Mouse (Mus musculus) hindbrain, embryonic 13.5 days (tissue): ENCODE measurements around the gene Phlpp1. TPM values are rescaled to one million over a fixed set of nuclear protein-coding genes. Genes with fewer than 3 reads are reported as not detected.

ENCODE experiments used
- ATAC-seq: fragments of 200-750 bp; cut with Nextera tagmentation; 2 replicates; pipeline ENCODE4 v1.8.0; 2017; ENCODE audit warnings: moderate TSS enrichment; ENCODE audit not compliant: low FRiP score
- H3K27ac ChIP-seq: fragments of 300-500 bp; sonication (generic); 2 replicates; pipeline ENCODE4 v1.5.1; 2015; ENCODE audit warnings: inconsistent platforms, mild to moderate bottlenecking, moderate library complexity
- H3K27me3 ChIP-seq: fragments of 300-500 bp; sonication (generic); 2 replicates; pipeline ENCODE4 v1.6.1; 2015; ENCODE audit warnings: mild to moderate bottlenecking, inconsistent platforms
- H3K36me3 ChIP-seq: fragments of 300-500 bp; sonication (generic); 2 replicates; pipeline ENCODE4 v1.6.1; 2015; ENCODE audit warnings: mild to moderate bottlenecking, inconsistent platforms
- H3K4me1 ChIP-seq: fragments of 300-500 bp; sonication (generic); replicated peaks from 2 replicates; pipeline ENCODE4 v1.6.1; 2015; ENCODE audit warnings: inconsistent platforms
- H3K4me2 ChIP-seq: fragments of 300-500 bp; sonication (generic); 2 replicates; pipeline ENCODE4 v1.6.1; 2015; ENCODE audit warnings: inconsistent platforms, mild to moderate bottlenecking, moderate library complexity
- H3K4me3 ChIP-seq: fragments of 300-500 bp; sonication (generic); 2 replicates; pipeline ENCODE4 v1.5.1; 2015; ENCODE audit warnings: mild to moderate bottlenecking, inconsistent platforms
- H3K9ac ChIP-seq: fragments of 300-500 bp; sonication (generic); 2 replicates; pipeline ENCODE4 v1.6.1; 2015; ENCODE audit warnings: mild to moderate bottlenecking, inconsistent platforms
- H3K9me3 ChIP-seq: fragments of 300-500 bp; sonication (generic); 2 replicates; pipeline ENCODE4 v1.6.1; 2016; ENCODE audit warnings: inconsistent platforms
- WGBS: fragments of 180-500 bp; shearing (Covaris S2); methylation state at CpG from one replicate; pipeline ENCODE4 v1.1.7; 2015; 5-methylcytosine and 5-hydroxymethylcytosine counted together
- polyA plus RNA-seq: library from polyadenylated mRNA; unstranded; fragments of >200 nt; fragmentation: Nextera tagmentation; extraction: Ambion mirVana; gene quantifications from 2 replicates; pipeline ENCODE4 v1.2.1, GENCODE M21; 2015

The Phlpp1 gene
- polyA plus RNA-seq, 1 experiment from 2014 or later: 6.8 TPM

DNA sequence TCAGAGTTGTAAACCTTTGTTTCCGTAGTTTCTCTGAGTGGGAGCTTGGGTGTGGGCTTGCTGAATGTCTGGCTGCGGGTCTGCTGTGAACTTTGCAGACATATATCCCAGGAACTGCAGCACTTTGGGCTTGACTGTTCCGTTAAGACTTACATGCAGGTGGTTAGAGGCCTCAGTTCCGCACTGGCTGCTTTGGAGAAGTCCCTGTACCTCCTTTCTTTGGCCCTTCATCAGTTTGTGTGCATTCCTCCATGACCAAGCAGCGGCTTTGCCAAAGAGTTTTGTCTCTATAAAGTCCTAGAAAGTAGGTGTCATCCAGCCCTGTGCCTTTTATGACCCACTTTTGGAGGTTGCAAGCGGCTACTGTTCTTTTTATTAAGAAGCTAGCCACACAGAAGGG, 102.2 kb downstream of the Phlpp1 start:
- no peaks in the 10 kb centered on the region for H3K27me3 ChIP-seq
- no peak overlapping the region for H3K27ac ChIP-seq
- H3K4me3 ChIP-seq: no peak overlapping the region
- H3K36me3 ChIP-seq: no peaks in the 10 kb centered on the region
- no peaks in the 10 kb centered on the region for H3K9me3 ChIP-seq
- no peak overlapping the region for H3K9ac ChIP-seq
- peaks cover 37% of the 10 kb centered on the region for H3K4me1 ChIP-seq
- no peak overlapping the region for H3K4me2 ChIP-seq
- WGBS: 89% methylated on average over 6 of the region's 6 CpGs
- no peak for ATAC-seq

- Histone ChIP-seq H3K4me1 (peaks cover 43% of the 10 kb centered on the region), H3K36me3 (no peaks in the 10 kb centered on the region), H3K27me3 (no peaks in the 10 kb centered on the region), H3K9me3 (no peaks in the 10 kb centered on the region), H3K9ac (no peak overlapping the region), H3K4me2 (0 out of 2 replicates have a peak overlapping the region, but pooled peaks have one; percentile 2), H3K27ac (peak overlapping the region; percentile 35; the same call in 1 of the 2 replicates), H3K4me3 (no peak overlapping the region)
- 37% methylated on average over 10 of the region's 10 CpGs for WGBS
- ATAC-seq: 0 out of 2 replicates have a peak, but pooled peaks have one; percentile 32
Measured at GRCm38 (mm10) chr1:106274561-106275001, 103.0 kb downstream of the Phlpp1 start.

- 0 out of 2 replicates have a peak overlapping the region, but pooled peaks have one; percentile 35 for H3K27ac ChIP-seq
- no peak overlapping the region for H3K9ac ChIP-seq
- H3K27me3 ChIP-seq: no peaks in the 10 kb centered on the region
Measured at GRCm38 (mm10) chr1:106275142-106275541, 103.6 kb downstream of the Phlpp1 start.

GRCm38 (mm10) chr1:106275731-106276130, 104.2 kb downstream of the Phlpp1 start:
- Histone ChIP-seq H3K27ac (no peak overlapping the region), H3K9ac (no peak overlapping the region), H3K9me3 (no peaks in the 10 kb centered on the region), H3K36me3 (no peaks in the 10 kb centered on the region), H3K27me3 (no peaks in the 10 kb centered on the region), H3K4me2 (no peak overlapping the region), H3K4me3 (no peak overlapping the region), H3K4me1 (peaks cover 54% of the 10 kb centered on the region)
- WGBS: 83% methylated on average over 7 of the region's 7 CpGs
- no peak for ATAC-seq

More at GRCm38 (mm10) chr1:106275142-106275541, 103.6 kb downstream of the Phlpp1 start:
- Histone ChIP-seq H3K4me3 (no peak overlapping the region), H3K4me2 (no peak overlapping the region), H3K36me3 (no peaks in the 10 kb centered on the region), H3K9me3 (no peaks in the 10 kb centered on the region), H3K4me1 (peaks cover 48% of the 10 kb centered on the region)
- no peak for ATAC-seq
- 95% methylated on average over 4 of the region's 4 CpGs for WGBS

GRCm38 (mm10) chr1:106276824-106277223, 105.3 kb downstream of the Phlpp1 start:
- Histone ChIP-seq H3K27me3 (no peaks in the 10 kb centered on the region), H3K4me3 (no peak overlapping the region), H3K4me1 (peaks cover 53% of the 10 kb centered on the region), H3K27ac (no peak overlapping the region), H3K9ac (no peak overlapping the region), H3K9me3 (no peaks in the 10 kb centered on the region), H3K4me2 (no peak overlapping the region), H3K36me3 (no peaks in the 10 kb centered on the region)
- no peak for ATAC-seq
- WGBS: 66% methylated on average over 1 of the region's 1 CpGs

DNA sequence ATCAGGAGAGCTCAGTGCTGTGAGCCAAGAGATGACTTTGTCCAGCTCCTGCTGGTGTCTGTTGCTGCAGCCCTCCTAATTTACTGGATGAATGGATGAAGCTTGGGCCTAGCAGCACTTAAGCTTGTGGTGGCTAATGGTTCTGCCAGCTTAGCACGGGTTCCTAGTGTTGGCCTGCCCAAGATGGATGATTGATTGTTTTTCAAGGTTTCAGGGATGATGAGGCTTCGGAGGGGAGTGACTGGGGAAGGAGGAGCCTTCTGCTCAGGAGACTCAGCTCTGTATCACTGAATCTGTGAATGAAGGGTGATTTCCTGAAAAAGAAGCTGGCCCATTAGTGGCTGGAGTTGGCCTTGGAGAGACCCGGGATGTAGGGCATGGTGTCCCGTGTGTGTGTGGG, 105.7 kb downstream of the Phlpp1 start:
- H3K4me2 ChIP-seq: no peak overlapping the region
- peak overlapping the region; percentile 35; the same call in 1 of the 2 replicates for H3K27ac ChIP-seq
- peaks cover 49% of the 10 kb centered on the region for H3K4me1 ChIP-seq
- no peaks in the 10 kb centered on the region for H3K27me3 ChIP-seq
- H3K9ac ChIP-seq: no peak overlapping the region; the same call in 1 of the 2 replicates
- H3K9me3 ChIP-seq: no peaks in the 10 kb centered on the region
- no peaks in the 10 kb centered on the region for H3K36me3 ChIP-seq
- no peak overlapping the region for H3K4me3 ChIP-seq
- no peak for ATAC-seq
- WGBS: 48% methylated on average over 4 of the region's 4 CpGs

- Histone ChIP-seq H3K9me3 (no peaks in the 10 kb centered on the region), H3K36me3 (no peaks in the 10 kb centered on the region), H3K27me3 (no peaks in the 10 kb centered on the region), H3K4me2 (no peak overlapping the region), H3K4me3 (no peak overlapping the region), H3K9ac (no peak overlapping the region), H3K4me1 (peaks cover 40% of the 10 kb centered on the region), H3K27ac (no peak overlapping the region)
- no peak for ATAC-seq
- WGBS: 83% methylated on average over 5 of the region's 5 CpGs
Measured at GRCm38 (mm10) chr1:106278552-106279060, 107.1 kb downstream of the Phlpp1 start.

- H3K4me1 ChIP-seq: peaks cover 33% of the 10 kb centered on the region
- no peaks in the 10 kb centered on the region for H3K36me3 ChIP-seq
- WGBS: 81% methylated on average over 2 of the region's 2 CpGs
- no peak overlapping the region for H3K4me3 ChIP-seq
- no peak for ATAC-seq
- H3K9ac ChIP-seq: no peak overlapping the region
- H3K9me3 ChIP-seq: no peaks in the 10 kb centered on the region
- no peak overlapping the region for H3K4me2 ChIP-seq
- H3K27ac ChIP-seq: 0 out of 2 replicates have a peak overlapping the region, but pooled peaks have one; percentile 19
- no peaks in the 10 kb centered on the region for H3K27me3 ChIP-seq
Measured at GRCm38 (mm10) chr1:106279404-106280123, 108.0 kb downstream of the Phlpp1 start.

DNA sequence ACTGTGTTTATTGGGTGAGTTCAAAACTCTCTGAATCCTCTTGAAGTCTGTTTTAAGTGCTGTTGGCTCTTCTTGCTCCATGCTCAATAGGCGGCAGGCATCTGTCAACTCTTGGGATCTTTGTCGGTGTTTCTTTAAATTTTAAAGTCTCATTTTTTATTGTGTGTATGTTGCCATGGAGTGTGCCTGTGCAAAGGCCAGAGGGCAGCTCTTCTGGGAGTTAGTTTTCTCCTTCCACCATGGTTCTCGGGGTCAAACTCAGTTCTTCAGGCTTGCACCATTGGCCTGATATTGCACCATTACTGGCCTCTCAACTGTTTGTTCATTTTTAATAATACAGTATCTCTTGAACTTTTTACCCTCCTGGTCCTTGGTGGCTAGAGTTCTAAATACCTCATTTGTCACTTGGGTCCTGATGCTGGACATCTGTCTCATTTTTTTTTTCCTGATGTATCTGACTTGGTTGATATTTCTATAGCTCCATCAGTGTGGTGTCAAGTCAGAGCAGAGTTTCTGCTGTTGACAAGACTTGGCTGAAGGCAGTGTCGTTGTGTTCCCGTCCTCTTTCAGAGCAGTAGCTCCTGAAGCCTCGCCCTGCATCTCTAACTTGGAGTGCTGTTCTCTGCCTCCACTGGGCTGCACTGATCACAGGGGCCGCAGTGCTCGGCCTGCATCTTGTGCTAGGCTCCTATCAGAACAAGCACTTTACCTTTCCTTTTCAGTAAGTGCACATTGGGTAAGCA, 108.8 kb downstream of the Phlpp1 start:
- H3K4me3 ChIP-seq: no peak overlapping the region
- H3K9ac ChIP-seq: no peak overlapping the region
- no peak overlapping the region for H3K27ac ChIP-seq
- no peaks in the 10 kb centered on the region for H3K36me3 ChIP-seq
- no peaks in the 10 kb centered on the region for H3K27me3 ChIP-seq
- peaks cover 28% of the 10 kb centered on the region for H3K4me1 ChIP-seq
- WGBS: 72% methylated on average over 8 of the region's 8 CpGs
- no peaks in the 10 kb centered on the region for H3K9me3 ChIP-seq
- ATAC-seq: no peak
- H3K4me2 ChIP-seq: no peak overlapping the region

GRCm38 (mm10) chr1:106286815-106287214, 115.3 kb downstream of the Phlpp1 start:
- Histone ChIP-seq H3K4me3 (no peak overlapping the region), H3K4me2 (no peak overlapping the region), H3K9ac (no peak overlapping the region), H3K27me3 (no peaks in the 10 kb centered on the region), H3K36me3 (peaks cover 3% of the 10 kb centered on the region; the same call in 1 of the 2 replicates), H3K27ac (no peak overlapping the region), H3K9me3 (no peaks in the 10 kb centered on the region), H3K4me1 (no peaks in the 10 kb centered on the region)
- WGBS: 97% methylated on average over 7 of the region's 7 CpGs
- no peak for ATAC-seq

DNA sequence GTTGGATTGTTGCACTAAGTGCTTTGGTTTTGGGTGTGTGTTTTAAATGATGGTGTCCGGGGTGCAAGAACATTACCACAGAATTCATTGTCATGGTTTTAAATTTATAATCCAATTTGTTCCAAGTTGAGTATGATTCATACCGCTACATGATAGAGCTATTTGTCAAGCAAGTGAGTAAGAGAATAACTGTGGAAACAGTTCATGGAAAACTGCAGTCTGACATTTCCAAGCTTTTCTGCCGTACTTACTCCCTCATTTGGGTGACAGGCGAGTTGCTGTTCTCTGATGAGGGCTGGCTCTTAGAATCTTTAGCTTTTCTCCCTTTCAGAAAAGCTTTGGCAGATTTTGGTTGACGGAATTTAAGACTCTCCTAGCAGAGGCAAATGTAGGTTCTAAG, 117.5 kb downstream of the Phlpp1 start:
- H3K4me2 ChIP-seq: no peak overlapping the region
- H3K27me3 ChIP-seq: no peaks in the 10 kb centered on the region
- H3K9ac ChIP-seq: no peak overlapping the region
- H3K4me1 ChIP-seq: no peaks in the 10 kb centered on the region
- 85% methylated on average over 5 of the region's 5 CpGs for WGBS
- H3K27ac ChIP-seq: no peak overlapping the region
- ATAC-seq: no peak
- no peaks in the 10 kb centered on the region for H3K9me3 ChIP-seq
- peaks cover 3% of the 10 kb centered on the region; the same call in 1 of the 2 replicates for H3K36me3 ChIP-seq
- H3K4me3 ChIP-seq: no peak overlapping the region

DNA sequence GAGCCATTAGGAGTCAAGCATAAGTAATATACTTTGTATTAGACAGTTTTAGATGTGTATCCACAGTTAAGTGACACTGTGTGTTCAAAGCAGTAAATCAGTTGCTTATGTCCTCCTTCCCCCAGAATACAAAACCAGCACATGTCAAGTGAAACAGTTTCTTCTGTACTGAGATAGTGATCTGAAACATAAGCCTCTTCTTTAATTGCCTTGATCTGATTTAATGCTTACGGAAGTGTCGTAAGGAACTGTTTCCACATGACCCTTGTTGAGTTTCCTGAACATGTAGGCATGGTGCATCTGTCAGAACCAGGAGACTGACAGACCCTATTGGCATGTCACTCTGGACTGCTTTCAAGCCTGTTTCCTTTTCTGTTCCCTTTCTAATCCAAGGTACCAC, 118.0 kb downstream of the Phlpp1 start:
- no peaks in the 10 kb centered on the region for H3K4me1 ChIP-seq
- 92% methylated on average over 2 of the region's 2 CpGs for WGBS
- H3K27ac ChIP-seq: no peak overlapping the region
- H3K4me3 ChIP-seq: no peak overlapping the region
- ATAC-seq: no peak
- H3K9me3 ChIP-seq: no peaks in the 10 kb centered on the region
- H3K36me3 ChIP-seq: peaks cover 3% of the 10 kb centered on the region; the same call in 1 of the 2 replicates
- H3K4me2 ChIP-seq: no peak overlapping the region
- H3K27me3 ChIP-seq: no peaks in the 10 kb centered on the region
- no peak overlapping the region for H3K9ac ChIP-seq
